Mouse (Mus musculus): Measurements from ENCODE around the gene Gm28308.

DNA sequence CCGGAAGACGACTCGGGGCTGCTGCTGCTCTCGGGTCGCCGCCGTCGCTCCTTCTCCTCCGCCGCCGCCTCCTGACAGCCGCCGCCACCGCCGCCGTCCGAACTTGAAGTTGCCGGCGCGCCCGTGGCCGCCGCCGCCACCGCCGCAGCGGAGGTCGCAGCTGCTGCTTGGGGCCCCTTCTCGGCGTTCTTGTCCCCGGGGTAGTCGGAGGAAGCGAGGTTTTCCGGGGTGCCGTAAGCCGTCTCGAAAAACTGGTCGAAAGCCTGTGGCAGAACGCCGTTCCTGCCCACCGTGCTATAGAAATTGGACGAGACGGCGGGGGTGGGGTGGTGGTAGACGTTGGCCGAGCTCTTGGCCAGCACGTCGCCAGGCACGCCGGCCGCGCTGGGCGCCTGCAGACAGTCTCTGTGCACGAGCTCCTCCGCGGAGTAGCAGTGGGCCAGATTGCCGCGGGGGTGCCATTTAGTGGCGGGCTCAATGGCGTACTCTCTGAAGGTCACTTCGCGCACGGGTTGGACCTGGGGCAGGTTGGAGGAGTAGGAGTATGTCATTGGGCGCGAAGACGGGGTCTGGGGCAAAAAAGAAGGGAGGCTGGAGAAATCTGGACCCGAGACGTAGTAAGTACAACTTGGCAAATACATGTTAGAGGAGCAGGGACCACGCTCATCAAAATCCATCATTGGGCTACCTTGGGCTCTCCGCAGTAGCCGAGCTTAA, 32.1 kb upstream of the Gm28308 start:
- TF ChIP-seq CTCF (IDR thresholded peaks at IDR 0.05; ENCODE audit: borderline replicate concordance, extremely low read depth, insufficient read depth, insufficient read length): no peak
- TF ChIP-seq POLR2A (IDR thresholded peaks at IDR 0.05; ENCODE audit: borderline replicate concordance, extremely low read depth, insufficient read depth, insufficient read length, poor library complexity, severe bottlenecking): no peak
